Mouse (Mus musculus) heart, embryonic 11.5 days (tissue): ENCODE data around the gene Hebp1. TPM values are rescaled to one million over a fixed set of nuclear protein-coding genes. Genes with fewer than 3 reads are reported as not detected.

Source experiments
- ATAC-seq: fragments of 200-750 bp; cut with Nextera tagmentation; replicated peaks from 2 replicates; pipeline ENCODE4 v1.8.0; 2017; ENCODE audit warnings: moderate library complexity; ENCODE audit not compliant: insufficient number of reproducible peaks, low FRiP score, low TSS enrichment
- H3K27ac ChIP-seq: fragments of 300-500 bp; sonication (generic); 2 replicates; pipeline ENCODE4 v1.5.1; 2014; ENCODE audit warnings: mild to moderate bottlenecking, low read depth, low read length
- H3K27me3 ChIP-seq: fragments of 300-500 bp; sonication (generic); 2 replicates; pipeline ENCODE4 v1.6.1; 2014; ENCODE audit warnings: mild to moderate bottlenecking, low read length, mixed read lengths; ENCODE audit not compliant: control insufficient read depth, insufficient read depth
- H3K36me3 ChIP-seq: fragments of 300-500 bp; sonication (generic); 2 replicates; pipeline ENCODE4 v1.6.1; 2014; ENCODE audit warnings: mild to moderate bottlenecking, low read length, moderate library complexity, mixed read lengths; ENCODE audit not compliant: control insufficient read depth, insufficient read depth
- H3K4me1 ChIP-seq: fragments of 300-500 bp; sonication (generic); 2 replicates; pipeline ENCODE4 v1.6.1; 2014; ENCODE audit warnings: low read length; ENCODE audit not compliant: control insufficient read depth, insufficient read depth
- H3K4me2 ChIP-seq: fragments of 300-500 bp; sonication (generic); 2 replicates; pipeline ENCODE4 v1.6.1; 2014; ENCODE audit warnings: mild to moderate bottlenecking, moderate library complexity
- H3K4me3 ChIP-seq: fragments of 300-500 bp; sonication (generic); 2 replicates; pipeline ENCODE4 v1.5.1; 2014; ENCODE audit warnings: low read depth, low read length
- H3K9ac ChIP-seq: fragments of 300-500 bp; sonication (generic); 2 replicates; pipeline ENCODE4 v1.6.1; 2014; ENCODE audit warnings: mild to moderate bottlenecking, low read depth, low read length, moderate library complexity
- H3K9me3 ChIP-seq: fragments of 300-500 bp; sonication (generic); replicated peaks from 2 replicates; pipeline ENCODE4 v1.6.1; 2016; ENCODE audit warnings: low read length; ENCODE audit not compliant: control insufficient read depth
- WGBS: fragments of 180-500 bp; shearing (Covaris S2); extraction: QIAGEN DNeasy Blood & Tissue Kit; methylation state at CpG from one replicate; pipeline ENCODE4 v1.1.7; 2014; ENCODE audit not compliant: insufficient replicate concordance; 5-methylcytosine and 5-hydroxymethylcytosine counted together
- polyA plus RNA-seq: library from polyadenylated mRNA; unstranded; fragments of >200 nt; fragmentation: Nextera tagmentation; extraction: Ambion mirVana; gene quantifications from 2 replicates; pipeline ENCODE4 v1.2.1, GENCODE M21; 2014

Hebp1 gene
- polyA plus RNA-seq, 1 experiment from 2014 or later: 15.2 TPM

- Histone ChIP-seq H3K4me1 (no peaks in the 10 kb centered on the region), H3K27ac (no peak overlapping the region), H3K4me2 (no peak overlapping the region), H3K9ac (no peak overlapping the region), H3K4me3 (no peak overlapping the region), H3K9me3 (no peaks in the 10 kb centered on the region), H3K27me3 (no peaks in the 10 kb centered on the region; the same call in 1 of the 2 replicates), H3K36me3 (no peaks in the 10 kb centered on the region)
- ATAC-seq: no peak
- WGBS: 55% methylated on average over 4 of the region's 4 CpGs
Observed at GRCm38 (mm10) chr6:135204869-135205268, 7.0 kb upstream of the Hebp1 start.

GRCm38 (mm10) chr6:135203737-135204136 lies 5.9 kb upstream of the Hebp1 start:
- no peak overlapping the region for H3K4me3 ChIP-seq
- WGBS: 54% methylated on average over 6 of the region's 6 CpGs
- no peak overlapping the region for H3K4me2 ChIP-seq
- ATAC-seq: no peak
- H3K9me3 ChIP-seq: no peaks in the 10 kb centered on the region
- no peaks in the 10 kb centered on the region; the same call in 1 of the 2 replicates for H3K27me3 ChIP-seq
- no peak overlapping the region for H3K27ac ChIP-seq
- no peaks in the 10 kb centered on the region for H3K36me3 ChIP-seq
- no peak overlapping the region for H3K9ac ChIP-seq
- H3K4me1 ChIP-seq: peaks cover 3% of the 10 kb centered on the region; the same call in 1 of the 2 replicates

DNA sequence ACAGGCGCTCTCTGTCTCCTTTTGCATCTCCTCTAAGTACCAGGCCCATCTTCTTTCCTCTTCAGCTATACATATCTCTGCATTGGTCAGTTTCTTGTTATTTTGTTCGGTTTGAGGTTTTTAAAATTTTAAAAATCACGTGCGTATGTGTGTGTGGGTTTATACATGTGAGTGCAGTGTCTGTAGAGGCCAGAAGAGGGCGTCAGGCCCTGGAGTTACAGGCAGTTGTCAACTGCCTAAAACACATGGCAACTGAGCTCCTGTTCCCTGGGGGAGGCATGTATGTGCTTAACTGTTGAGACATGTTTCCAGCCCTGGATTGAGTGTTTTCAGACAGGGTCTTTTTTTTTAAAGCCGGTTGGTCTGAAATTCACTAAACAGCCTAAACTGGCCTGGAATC lies 4.8 kb upstream of the Hebp1 start:
- no peaks in the 10 kb centered on the region for H3K36me3 ChIP-seq
- no peak for ATAC-seq
- H3K27me3 ChIP-seq: no peaks in the 10 kb centered on the region; the same call in 1 of the 2 replicates
- no peak overlapping the region for H3K4me2 ChIP-seq
- peaks cover 7% of the 10 kb centered on the region; the same call in 1 of the 2 replicates for H3K4me1 ChIP-seq
- no peak overlapping the region for H3K27ac ChIP-seq
- H3K9me3 ChIP-seq: no peaks in the 10 kb centered on the region
- H3K9ac ChIP-seq: no peak overlapping the region
- 84% methylated on average over 6 of the region's 6 CpGs for WGBS
- no peak overlapping the region for H3K4me3 ChIP-seq

DNA sequence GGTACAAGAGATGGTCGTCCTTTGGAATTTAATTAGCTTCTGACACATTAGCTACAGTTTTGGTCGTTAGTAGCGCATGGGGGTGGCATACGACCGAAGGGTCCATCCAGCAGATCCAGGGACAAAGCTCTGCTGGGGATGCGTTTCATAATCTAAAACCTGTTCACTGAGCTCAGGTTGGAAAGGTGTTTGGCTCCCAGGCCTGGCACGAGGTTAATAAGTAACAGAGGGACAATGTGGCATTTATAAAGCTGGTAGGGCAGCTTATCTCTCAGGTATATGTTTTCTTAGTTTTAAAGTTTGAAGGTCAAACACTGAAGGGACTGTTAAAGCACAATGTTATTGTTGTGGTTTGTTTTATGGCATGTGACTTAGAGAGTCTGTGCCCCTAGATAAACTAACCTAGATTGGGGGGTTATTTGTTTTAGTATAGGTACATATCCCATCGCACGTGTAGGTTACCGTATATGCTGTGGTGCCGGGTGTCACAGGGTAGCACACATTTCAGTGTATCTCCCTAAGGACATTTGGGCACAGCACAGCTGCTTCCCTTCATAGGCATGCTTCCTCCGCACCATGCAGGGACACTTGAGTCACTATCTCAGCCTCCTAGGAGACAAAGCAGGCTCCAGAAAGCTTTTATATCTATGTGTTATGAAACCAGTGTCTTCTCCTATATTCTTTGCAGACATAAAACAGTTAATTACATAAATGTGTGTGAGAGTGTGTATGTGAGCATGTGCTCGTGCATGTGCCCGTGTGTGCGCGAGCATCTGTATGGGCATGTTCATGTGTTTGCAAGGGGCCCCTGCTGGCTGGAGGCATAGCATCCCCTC lies 2.5 kb upstream of the Hebp1 start:
- no peaks in the 10 kb centered on the region for H3K9me3 ChIP-seq
- no peaks in the 10 kb centered on the region for H3K36me3 ChIP-seq
- no peak for ATAC-seq
- H3K4me2 ChIP-seq: no peak overlapping the region
- WGBS: 83% methylated on average over 16 of the region's 16 CpGs
- H3K4me1 ChIP-seq: peaks cover 9% of the 10 kb centered on the region; the same call in 1 of the 2 replicates
- H3K4me3 ChIP-seq: no peak overlapping the region
- H3K27ac ChIP-seq: no peak overlapping the region
- no peaks in the 10 kb centered on the region; the same call in 1 of the 2 replicates for H3K27me3 ChIP-seq
- H3K9ac ChIP-seq: no peak overlapping the region

- Histone ChIP-seq H3K4me3 (peak overlapping the region; percentile 84), H3K9ac (peak overlapping the region; percentile 87), H3K27me3 (no peaks in the 10 kb centered on the region; the same call in 1 of the 2 replicates), H3K36me3 (no peaks in the 10 kb centered on the region), H3K4me1 (peaks cover 9% of the 10 kb centered on the region; the same call in 1 of the 2 replicates), H3K4me2 (peak overlapping the region; percentile 95), H3K27ac (no peak overlapping the region; the same call in 1 of the 2 replicates), H3K9me3 (no peaks in the 10 kb centered on the region)
- no peak for ATAC-seq
- 49% methylated on average over 6 of the region's 6 CpGs for WGBS
Observed at GRCm38 (mm10) chr6:135198726-135199125, 904 bp upstream of the Hebp1 start.

DNA sequence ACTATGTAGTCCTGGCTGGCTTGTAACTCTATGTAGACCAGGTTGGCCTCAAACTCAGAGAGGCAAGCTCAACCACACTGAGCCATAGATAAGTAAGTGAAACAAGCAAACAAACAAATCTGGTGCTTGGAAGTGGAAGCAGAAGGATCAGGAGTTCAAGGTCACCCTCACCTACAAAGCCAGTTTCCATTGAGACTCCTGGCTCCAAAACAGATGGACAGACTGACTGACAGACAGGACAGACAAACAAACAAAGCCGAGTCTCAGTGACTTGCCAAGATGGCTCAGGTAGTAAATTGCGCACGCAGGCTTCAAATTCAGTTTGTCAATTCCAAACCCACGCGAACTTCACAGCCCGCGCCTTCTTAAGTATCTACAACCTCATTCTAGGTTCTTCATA lies 376 bp downstream of the Hebp1 start:
- Histone ChIP-seq H3K27ac (peak overlapping the region; percentile 79; the same call in 1 of the 2 replicates), H3K4me3 (peak overlapping the region; percentile 84), H3K4me1 (peaks cover 9% of the 10 kb centered on the region; the same call in 1 of the 2 replicates), H3K4me2 (peak overlapping the region; percentile 95), H3K27me3 (no peaks in the 10 kb centered on the region; the same call in 1 of the 2 replicates), H3K9ac (peak overlapping the region; percentile 87), H3K36me3 (no peaks in the 10 kb centered on the region), H3K9me3 (no peaks in the 10 kb centered on the region)
- WGBS: 24% methylated on average over 7 of the region's 7 CpGs
- ATAC-seq: no peak

- Histone ChIP-seq H3K9me3 (no peaks in the 10 kb centered on the region), H3K9ac (peak overlapping the region; percentile 31; the same call in 1 of the 2 replicates), H3K27ac (peak overlapping the region; percentile 79), H3K4me2 (peak overlapping the region; percentile 95; the same call in 1 of the 2 replicates), H3K4me3 (peak overlapping the region; percentile 84), H3K4me1 (peaks cover 9% of the 10 kb centered on the region; the same call in 1 of the 2 replicates), H3K27me3 (no peaks in the 10 kb centered on the region), H3K36me3 (no peaks in the 10 kb centered on the region)
- peak; percentile 73; the same call in 1 of the 2 replicates for ATAC-seq
- WGBS: 40% methylated on average over 8 of the region's 8 CpGs
Observed at GRCm38 (mm10) chr6:135196707-135197106, 1.1 kb downstream of the Hebp1 start.

DNA sequence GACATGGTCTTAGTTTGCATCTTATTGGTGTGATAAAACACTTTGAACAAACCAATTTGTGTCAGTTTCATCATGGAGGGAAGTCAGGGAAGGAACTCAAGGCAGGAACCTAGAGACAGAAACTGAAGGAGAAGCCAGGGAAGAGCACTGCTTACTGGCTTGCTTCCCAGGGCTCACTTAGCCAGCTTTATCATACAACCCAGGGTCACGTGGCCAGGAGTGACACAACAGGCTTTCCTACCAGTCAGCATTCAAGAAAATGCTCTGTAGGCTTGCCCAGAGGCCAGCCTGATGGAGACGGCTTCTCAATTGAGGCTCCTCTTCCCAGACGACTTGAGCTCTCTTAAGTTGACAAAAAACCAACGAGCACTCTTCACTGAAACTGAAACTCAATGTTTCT lies 2.9 kb downstream of the Hebp1 start:
- H3K27ac ChIP-seq: no peak overlapping the region
- H3K9ac ChIP-seq: no peak overlapping the region
- H3K4me3 ChIP-seq: no peak overlapping the region
- no peak overlapping the region for H3K4me2 ChIP-seq
- WGBS: 55% methylated on average over 4 of the region's 4 CpGs
- no peaks in the 10 kb centered on the region for H3K9me3 ChIP-seq
- no peak for ATAC-seq
- H3K36me3 ChIP-seq: no peaks in the 10 kb centered on the region
- no peaks in the 10 kb centered on the region for H3K27me3 ChIP-seq
- H3K4me1 ChIP-seq: peaks cover 9% of the 10 kb centered on the region; the same call in 1 of the 2 replicates
